Mouse (Mus musculus) forebrain, embryonic 14.5 days (tissue): ENCODE data around the gene Ptprt. TPM values are rescaled to one million over a fixed set of nuclear protein-coding genes. Genes with fewer than 3 reads are reported as not detected.
"Not testable (repeated sequence)": the region's sequence is repeated elsewhere in the genome, so short reads cannot be mapped to it uniquely, and the experiment has no call there.

Experiments
- ATAC-seq: fragments of 200-750 bp; cut with Nextera tagmentation; 2 replicates; pipeline ENCODE4 v1.8.0; 2017; ENCODE audit warnings: mild to moderate bottlenecking, moderate library complexity
- DNase-seq: peaks from one replicate; pipeline ENCODE4 v3.0.0-alpha.2; 2015; ENCODE audit warnings: low spot score
- H3K27ac ChIP-seq: fragments of 300-500 bp; sonication (generic); 2 replicates; pipeline ENCODE4 v1.5.1; 2014; ENCODE audit warnings: low read depth, mild to moderate bottlenecking, control low read depth, low read length, moderate library complexity
- H3K27me3 ChIP-seq: fragments of 300-500 bp; sonication (generic); replicated peaks from 2 replicates; pipeline ENCODE4 v1.6.1; 2014; ENCODE audit warnings: low read length, control low read depth, mixed read lengths; ENCODE audit not compliant: control insufficient read depth, insufficient read depth
- H3K36me3 ChIP-seq: fragments of 300-500 bp; sonication (generic); 2 replicates; pipeline ENCODE4 v1.6.1; 2014; ENCODE audit warnings: low read length, control low read depth; ENCODE audit not compliant: control insufficient read depth, insufficient read depth
- H3K4me1 ChIP-seq: fragments of 300-500 bp; sonication (generic); 2 replicates; pipeline ENCODE4 v1.6.1; 2014; ENCODE audit warnings: antibody characterized with exemption, low read length, control low read depth; ENCODE audit not compliant: control insufficient read depth, insufficient read depth
- H3K4me2 ChIP-seq: fragments of 300-500 bp; sonication (generic); 2 replicates; pipeline ENCODE4 v1.6.1; 2014; ENCODE audit warnings: mild to moderate bottlenecking, control low read depth, low read length
- H3K4me3 ChIP-seq: fragments of 300-500 bp; sonication (generic); 2 replicates; pipeline ENCODE4 v1.5.1; 2014; ENCODE audit warnings: low read depth, low read length, control low read depth
- H3K9ac ChIP-seq: fragments of 300-500 bp; sonication (generic); 2 replicates; pipeline ENCODE4 v1.6.1; 2014; ENCODE audit warnings: mild to moderate bottlenecking, low read length, control low read depth, moderate library complexity
- H3K9me3 ChIP-seq: fragments of 300-500 bp; sonication (generic); replicated peaks from 2 replicates; pipeline ENCODE4 v1.6.1; 2016; ENCODE audit warnings: low read length, control low read depth, mixed read lengths; ENCODE audit not compliant: control insufficient read depth
- WGBS: fragments of 180-500 bp; shearing (Covaris S2); extraction: QIAGEN DNeasy Blood & Tissue Kit; methylation state at CpG from one replicate; pipeline ENCODE4 v1.1.7; 2014; 5-methylcytosine and 5-hydroxymethylcytosine counted together
- polyA plus RNA-seq: library from polyadenylated mRNA; unstranded; fragments of >200 nt; fragmentation: Nextera tagmentation; extraction: Ambion mirVana; gene quantifications from 2 replicates; pipeline ENCODE4 v1.2.1, GENCODE M21; 2014

Gene Ptprt
- polyA plus RNA-seq, 1 experiment from 2014 or later, result 3.6 TPM

DNA sequence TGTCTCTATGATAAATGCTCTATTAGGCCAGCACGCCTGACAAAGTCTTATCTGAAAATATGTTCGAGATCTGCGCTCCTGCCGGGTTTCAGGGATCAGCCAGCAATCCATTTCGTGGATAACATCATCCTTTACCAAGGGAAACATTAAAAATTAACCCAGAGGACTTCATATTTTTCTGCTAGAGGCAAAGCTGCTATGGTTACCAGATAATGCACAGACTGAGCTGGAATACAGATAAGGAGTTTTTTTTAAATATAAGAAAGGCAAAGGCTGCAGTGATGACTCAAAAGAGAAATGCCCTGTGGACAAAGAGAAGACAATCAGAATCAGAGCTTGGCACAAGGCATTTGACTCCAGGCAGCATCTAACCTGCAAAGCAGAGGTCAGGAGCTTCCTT is 1111.4 kb downstream of the Ptprt start:
- Histone ChIP-seq H3K4me1 (peaks cover 3% of the 10 kb centered on the region; the same call in 1 of the 2 replicates), H3K36me3 (no peaks in the 10 kb centered on the region), H3K4me3 (no peak overlapping the region), H3K9ac (no peak overlapping the region), H3K4me2 (no peak overlapping the region), H3K27ac (no peak overlapping the region), H3K27me3 (no peaks in the 10 kb centered on the region), H3K9me3 (no peaks in the 10 kb centered on the region)
- ATAC-seq, result no peak
- no peak for DNase-seq
- 89% methylated on average over 5 of the region's 5 CpGs for WGBS

GRCm38 (mm10) chr2:161547318-161547717 is 1113.6 kb downstream of the Ptprt start:
- DNase-seq (peak; percentile 32), ATAC-seq (no peak)
- no peak overlapping the region for H3K4me3 ChIP-seq
- 69% methylated on average over 5 of the region's 5 CpGs for WGBS
- H3K4me1 ChIP-seq, result peaks cover 3% of the 10 kb centered on the region; the same call in 1 of the 2 replicates
- no peaks in the 10 kb centered on the region for H3K27me3 ChIP-seq
- H3K27ac ChIP-seq, result no peak overlapping the region
- H3K36me3 ChIP-seq, result no peaks in the 10 kb centered on the region
- no peak overlapping the region for H3K9ac ChIP-seq
- no peaks in the 10 kb centered on the region for H3K9me3 ChIP-seq
- H3K4me2 ChIP-seq, result no peak overlapping the region

DNA sequence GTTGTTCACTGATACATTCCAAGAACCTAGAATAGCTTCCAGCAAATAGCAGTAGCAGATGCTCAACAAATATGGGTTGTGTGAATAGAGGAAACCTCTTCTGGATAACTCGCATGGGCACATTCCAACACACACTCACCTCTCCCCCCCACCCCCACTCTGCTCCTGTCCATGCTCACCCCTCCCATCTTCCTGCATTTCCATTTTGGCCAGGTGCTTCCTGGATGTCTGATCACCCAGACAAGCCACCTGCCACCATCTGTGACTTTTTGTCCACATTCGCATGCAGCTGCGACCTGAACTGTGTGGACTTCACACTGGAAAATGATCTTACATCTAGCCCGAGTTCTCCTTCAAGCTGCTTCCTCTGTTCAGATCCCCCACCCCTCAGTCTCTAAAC is 1115.5 kb downstream of the Ptprt start:
- WGBS, result 93% methylated on average over 4 of the region's 4 CpGs
- Histone ChIP-seq H3K4me1 (peaks cover 3% of the 10 kb centered on the region; the same call in 1 of the 2 replicates), H3K36me3 (no peaks in the 10 kb centered on the region), H3K27me3 (no peaks in the 10 kb centered on the region), H3K9me3 (no peaks in the 10 kb centered on the region), H3K4me3 (no peak overlapping the region), H3K27ac (no peak overlapping the region), H3K9ac (no peak overlapping the region), H3K4me2 (no peak overlapping the region)
- ATAC-seq (no peak), DNase-seq (no peak)

DNA sequence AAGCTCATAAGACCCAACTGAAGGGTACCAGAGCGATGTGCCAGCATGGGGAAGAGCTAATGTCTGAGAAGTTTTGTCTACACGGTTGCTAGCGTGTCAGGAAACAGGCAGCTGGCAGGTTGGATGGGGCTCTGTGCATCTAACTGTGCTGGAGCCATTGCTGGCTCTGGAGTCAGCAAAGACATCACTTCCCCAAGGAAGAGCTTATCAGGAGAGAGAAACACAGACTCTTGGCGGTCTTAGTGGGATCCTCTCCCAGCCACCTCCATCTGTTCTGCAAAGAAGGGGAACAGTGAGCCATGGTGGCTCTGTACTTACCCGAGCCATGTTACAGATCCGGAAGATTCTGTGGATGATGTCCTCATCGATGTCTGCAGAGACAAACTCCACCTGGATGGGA is 1126.8 kb downstream of the Ptprt start:
- Histone ChIP-seq H3K9ac (no peak overlapping the region), H3K4me2 (no peak overlapping the region), H3K27me3 (no peaks in the 10 kb centered on the region), H3K36me3 (no peaks in the 10 kb centered on the region), H3K4me3 (no peak overlapping the region), H3K4me1 (no peaks in the 10 kb centered on the region), H3K27ac (no peak overlapping the region), H3K9me3 (no peaks in the 10 kb centered on the region)
- 84% methylated on average over 7 of the region's 7 CpGs for WGBS
- no peak for ATAC-seq
- peak; percentile 31 for DNase-seq

DNA sequence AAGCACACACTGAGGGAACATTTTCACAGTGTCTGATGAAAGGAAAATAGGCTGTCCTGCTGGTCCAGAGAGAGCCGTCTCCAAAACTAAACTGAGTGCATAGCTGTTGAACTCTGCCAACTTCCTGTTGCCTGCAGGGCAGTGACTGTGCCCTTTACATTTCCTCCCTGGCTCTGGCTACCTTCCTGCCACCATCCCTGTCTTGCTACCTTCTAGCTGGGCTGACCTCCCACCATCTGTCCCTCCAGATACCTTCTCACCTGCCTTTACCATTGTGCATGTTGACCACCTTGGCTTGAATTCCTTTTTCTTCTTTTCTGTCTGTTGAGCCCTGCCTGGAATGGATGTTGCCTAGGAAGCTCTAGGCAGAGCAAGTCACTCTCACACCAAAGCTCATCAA is 1133.8 kb downstream of the Ptprt start:
- Histone ChIP-seq H3K4me2 (no peak overlapping the region), H3K9me3 (no peaks in the 10 kb centered on the region), H3K4me3 (no peak overlapping the region), H3K36me3 (no peaks in the 10 kb centered on the region), H3K27ac (no peak overlapping the region), H3K27me3 (no peaks in the 10 kb centered on the region), H3K4me1 (no peaks in the 10 kb centered on the region), H3K9ac (no peak overlapping the region)
- WGBS, result 91% methylated on average over 1 of the region's 1 CpGs
- DNase-seq (no peak), ATAC-seq (no peak)

GRCm38 (mm10) chr2:161519671-161520070 is 1141.3 kb downstream of the Ptprt start:
- no peak overlapping the region for H3K4me3 ChIP-seq
- H3K36me3 ChIP-seq, result no peaks in the 10 kb centered on the region
- ATAC-seq (no peak), DNase-seq (no peak)
- H3K27me3 ChIP-seq, result no peaks in the 10 kb centered on the region
- WGBS, result 66% methylated on average over 2 of the region's 2 CpGs
- no peaks in the 10 kb centered on the region; the same call in 1 of the 2 replicates for H3K4me1 ChIP-seq
- H3K9me3 ChIP-seq, result no peaks in the 10 kb centered on the region
- no peak overlapping the region for H3K27ac ChIP-seq
- no peak overlapping the region for H3K4me2 ChIP-seq
- H3K9ac ChIP-seq, result no peak overlapping the region

- ATAC-seq (0 out of 2 replicates have a peak, but pooled peaks have one; percentile 26), DNase-seq (peak; percentile 85)
- H3K4me1 ChIP-seq, result no peaks in the 10 kb centered on the region; the same call in 1 of the 2 replicates
- H3K27ac ChIP-seq, result no peak overlapping the region
- WGBS, result 24% methylated on average over 5 of the region's 5 CpGs
- H3K9ac ChIP-seq, result no peak overlapping the region
- no peaks in the 10 kb centered on the region for H3K9me3 ChIP-seq
- H3K4me3 ChIP-seq, result no peak overlapping the region
- no peaks in the 10 kb centered on the region for H3K27me3 ChIP-seq
- 0 out of 2 replicates have a peak overlapping the region, but pooled peaks have one; percentile 5 for H3K4me2 ChIP-seq
- H3K36me3 ChIP-seq, result no peaks in the 10 kb centered on the region
These were observed 1144.0 kb downstream of the Ptprt start for GRCm38 (mm10) chr2:161516921-161517320.

DNA sequence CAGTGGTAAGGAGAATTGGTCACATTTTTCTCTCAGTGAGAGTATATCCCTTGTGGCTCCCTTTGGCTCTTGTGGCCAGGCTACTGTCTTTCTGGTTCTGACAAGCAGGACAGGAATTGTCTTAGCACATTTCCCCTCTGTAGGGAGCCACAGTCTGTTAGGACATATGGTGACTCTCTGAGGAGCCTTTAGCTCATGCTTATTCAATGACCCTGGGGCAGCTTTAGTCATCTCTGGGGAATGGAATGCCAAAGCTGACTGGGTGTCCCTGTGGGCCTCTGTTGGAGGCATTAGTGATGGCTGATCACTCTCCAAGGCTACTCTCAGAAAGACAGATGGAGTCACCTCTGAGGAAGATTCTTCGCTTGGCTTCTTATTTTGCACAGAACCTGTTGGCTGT is 1147.7 kb downstream of the Ptprt start:
- ATAC-seq, result no peak

GRCm38 (mm10) chr2:161511880-161512570 is 1148.9 kb downstream of the Ptprt start:
- not testable (repeated sequence) for H3K27me3 ChIP-seq, H3K27ac ChIP-seq, H3K4me1 ChIP-seq, H3K36me3 ChIP-seq, H3K9ac ChIP-seq, H3K4me3 ChIP-seq, H3K4me2 ChIP-seq, H3K9me3 ChIP-seq
- ATAC-seq, result peak; percentile 82
- WGBS, result 22% methylated on average over 5 of the region's 15 CpGs
- DNase-seq, result peak; percentile 66

More for the DNA sequence above, 1147.7 kb downstream of the Ptprt start:
- Histone ChIP-seq H3K9me3 (no peaks in the 10 kb centered on the region), H3K4me1 (no peaks in the 10 kb centered on the region; the same call in 1 of the 2 replicates), H3K27me3 (no peaks in the 10 kb centered on the region), H3K4me3 (no peak overlapping the region), H3K9ac (no peak overlapping the region), H3K27ac (no peak overlapping the region), H3K4me2 (no peak overlapping the region), H3K36me3 (no peaks in the 10 kb centered on the region)
- peak; percentile 22 for DNase-seq
- 79% methylated on average over 1 of the region's 1 CpGs for WGBS
